Mouse (Mus musculus) lung, embryonic 14.5 days (tissue): Measurements from ENCODE around the gene Tmem50b. TPM values are rescaled to one million over a fixed set of nuclear protein-coding genes. Genes with fewer than 3 reads are reported as not detected.

ENCODE experiments used
- ATAC-seq: fragments of 200-750 bp; cut with Nextera tagmentation; 2 replicates; pipeline ENCODE4 v1.8.0; 2017; ENCODE audit warnings: mild to moderate bottlenecking, moderate TSS enrichment, moderate library complexity; ENCODE audit not compliant: insufficient read depth
- DNase-seq: peaks from one replicate; pipeline ENCODE4 v3.0.0-alpha.2; 2015
- H3K27ac ChIP-seq: fragments of 300-500 bp; sonication (generic); 2 replicates; pipeline ENCODE4 v1.5.1; 2014; ENCODE audit warnings: low read depth, mild to moderate bottlenecking, moderate library complexity
- H3K27me3 ChIP-seq: fragments of 300-500 bp; sonication (generic); 2 replicates; pipeline ENCODE4 v1.6.1; 2014; ENCODE audit warnings: low read length, control low read depth; ENCODE audit not compliant: insufficient read depth
- H3K36me3 ChIP-seq: fragments of 300-500 bp; sonication (generic); 2 replicates; pipeline ENCODE4 v1.6.1; 2014; ENCODE audit warnings: control low read depth; ENCODE audit not compliant: insufficient read depth
- H3K4me1 ChIP-seq: fragments of 300-500 bp; sonication (generic); 2 replicates; pipeline ENCODE4 v1.6.1; 2014; ENCODE audit warnings: antibody characterized with exemption, control low read depth; ENCODE audit not compliant: insufficient read depth
- H3K4me2 ChIP-seq: fragments of 300-500 bp; sonication (generic); 2 replicates; pipeline ENCODE4 v1.6.1; 2014; ENCODE audit warnings: mild to moderate bottlenecking
- H3K4me3 ChIP-seq: fragments of 300-500 bp; sonication (generic); 2 replicates; pipeline ENCODE4 v1.5.1; 2014; ENCODE audit warnings: low read depth, low read length
- H3K9ac ChIP-seq: fragments of 300-500 bp; sonication (generic); 2 replicates; pipeline ENCODE4 v1.6.1; 2014
- H3K9me3 ChIP-seq: fragments of 300-500 bp; sonication (generic); 2 replicates; pipeline ENCODE4 v1.6.1; 2016; ENCODE audit warnings: low read depth, low read length, control low read depth
- CTCF ChIP-seq: IDR thresholded peaks from 2 replicates; pipeline ENCODE4 v1.5.1; 2016; ENCODE audit warnings: antibody characterized with exemption, low read depth
- WGBS: fragments of 180-500 bp; shearing (Covaris S2); extraction: QIAGEN DNeasy Blood & Tissue Kit; methylation state at CpG from one replicate; pipeline ENCODE4 v1.1.7; 2014; 5-methylcytosine and 5-hydroxymethylcytosine counted together
- polyA plus RNA-seq: library from polyadenylated mRNA; unstranded; fragments of >200 nt; fragmentation: Nextera tagmentation; extraction: Ambion mirVana; gene quantifications from 2 replicates; pipeline ENCODE4 v1.2.1, GENCODE M21; 2014

Gene Tmem50b
- polyA plus RNA-seq, 1 experiment from 2014 or later = 33.1 TPM

GRCm38 (mm10) chr16:91609501-91610245 is 12.1 kb upstream of the Tmem50b start:
- no peaks in the 10 kb centered on the region for H3K36me3 ChIP-seq
- no peaks in the 10 kb centered on the region for H3K9me3 ChIP-seq
- H3K4me3 ChIP-seq = no peak overlapping the region
- H3K9ac ChIP-seq = no peak overlapping the region
- 62% methylated on average over 9 of the region's 9 CpGs for WGBS
- no peak for TF ChIP-seq CTCF
- H3K4me2 ChIP-seq = no peak overlapping the region
- H3K27me3 ChIP-seq = no peaks in the 10 kb centered on the region
- ATAC-seq (no peak), DNase-seq (peak; percentile 13)
- H3K4me1 ChIP-seq = no peaks in the 10 kb centered on the region
- no peak overlapping the region for H3K27ac ChIP-seq

DNA sequence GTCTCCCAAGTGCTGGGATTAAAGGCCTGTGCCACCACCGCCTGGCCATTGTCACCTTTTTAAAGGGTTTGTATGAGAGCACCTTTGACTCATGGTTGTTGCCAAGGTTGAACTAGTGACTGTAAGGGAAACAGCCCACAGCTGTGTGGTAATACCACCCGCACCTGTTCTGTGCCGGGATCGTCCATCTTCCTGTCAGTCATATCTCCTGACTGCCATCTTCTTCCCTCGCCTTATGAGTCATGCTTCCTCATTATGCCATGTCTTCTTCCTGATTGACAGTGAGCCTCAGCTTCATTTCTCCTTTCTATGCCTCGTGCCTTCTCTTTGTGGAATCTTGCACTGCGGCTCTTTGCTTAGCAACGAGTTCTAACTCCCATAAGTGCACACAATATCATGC is 9.4 kb upstream of the Tmem50b start:
- no peak overlapping the region for H3K9ac ChIP-seq
- no peak for ATAC-seq
- DNase-seq = no peak
- no peak overlapping the region for H3K4me3 ChIP-seq
- H3K36me3 ChIP-seq = no peaks in the 10 kb centered on the region
- no peak overlapping the region for H3K27ac ChIP-seq
- H3K27me3 ChIP-seq = no peaks in the 10 kb centered on the region
- no peak overlapping the region for H3K4me2 ChIP-seq
- 88% methylated on average over 8 of the region's 8 CpGs for WGBS
- no peaks in the 10 kb centered on the region for H3K4me1 ChIP-seq
- TF ChIP-seq CTCF = no peak
- no peaks in the 10 kb centered on the region for H3K9me3 ChIP-seq

GRCm38 (mm10) chr16:91605156-91605555 is 7.6 kb upstream of the Tmem50b start:
- no peaks in the 10 kb centered on the region for H3K4me1 ChIP-seq
- no peak overlapping the region for H3K4me2 ChIP-seq
- no peak overlapping the region for H3K9ac ChIP-seq
- no peak for TF ChIP-seq CTCF
- no peaks in the 10 kb centered on the region for H3K36me3 ChIP-seq
- WGBS = 79% methylated on average over 6 of the region's 6 CpGs
- no peaks in the 10 kb centered on the region for H3K27me3 ChIP-seq
- ATAC-seq = no peak
- H3K27ac ChIP-seq = no peak overlapping the region
- DNase-seq = no peak
- H3K9me3 ChIP-seq = no peaks in the 10 kb centered on the region
- no peak overlapping the region for H3K4me3 ChIP-seq

DNA sequence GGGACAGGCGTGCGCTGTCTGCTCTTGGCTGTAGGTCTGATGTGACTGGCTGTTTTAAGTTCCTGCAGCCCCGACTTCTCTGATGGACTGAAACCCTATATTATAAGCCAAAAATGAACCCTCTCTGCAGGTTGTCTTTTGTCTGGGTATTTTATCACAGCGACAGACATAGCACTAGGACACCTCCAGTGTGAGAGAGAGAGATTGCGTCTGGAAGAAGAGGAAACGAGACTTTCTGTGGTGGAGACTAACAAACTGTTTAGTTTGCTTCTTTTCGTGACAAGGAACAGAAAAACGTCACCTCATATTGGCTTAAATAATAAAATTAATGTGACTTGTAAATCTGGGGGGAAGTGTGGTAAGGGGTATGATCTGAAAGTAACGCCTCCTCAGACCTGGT is 4.1 kb upstream of the Tmem50b start:
- H3K27ac ChIP-seq = no peak overlapping the region
- no peak for ATAC-seq
- H3K4me3 ChIP-seq = no peak overlapping the region
- peaks cover 2% of the 10 kb centered on the region; the same call in 1 of the 2 replicates for H3K4me1 ChIP-seq
- H3K36me3 ChIP-seq = no peaks in the 10 kb centered on the region
- H3K27me3 ChIP-seq = no peaks in the 10 kb centered on the region
- H3K9ac ChIP-seq = no peak overlapping the region
- 48% methylated on average over 9 of the region's 9 CpGs for WGBS
- DNase-seq = no peak
- TF ChIP-seq CTCF = no peak
- H3K9me3 ChIP-seq = no peaks in the 10 kb centered on the region
- no peak overlapping the region for H3K4me2 ChIP-seq

- Histone ChIP-seq H3K4me3 (no peak overlapping the region), H3K9ac (no peak overlapping the region), H3K9me3 (no peaks in the 10 kb centered on the region), H3K27me3 (no peaks in the 10 kb centered on the region), H3K4me2 (no peak overlapping the region), H3K36me3 (no peaks in the 10 kb centered on the region), H3K4me1 (peaks cover 7% of the 10 kb centered on the region), H3K27ac (no peak overlapping the region)
- ATAC-seq (no peak), DNase-seq (no peak)
- no peak for TF ChIP-seq CTCF
- 42% methylated on average over 4 of the region's 4 CpGs for WGBS
Observed at GRCm38 (mm10) chr16:91601081-91601480, 3.5 kb upstream of the Tmem50b start.

GRCm38 (mm10) chr16:91599242-91599641 is 1.6 kb upstream of the Tmem50b start:
- Histone ChIP-seq H3K27ac (no peak overlapping the region), H3K9ac (no peak overlapping the region), H3K4me3 (no peak overlapping the region), H3K27me3 (no peaks in the 10 kb centered on the region), H3K4me1 (peaks cover 7% of the 10 kb centered on the region), H3K4me2 (no peak overlapping the region), H3K36me3 (no peaks in the 10 kb centered on the region), H3K9me3 (no peaks in the 10 kb centered on the region)
- peak; percentile 38 for TF ChIP-seq CTCF
- no peak for DNase-seq
- no peak for ATAC-seq

DNA sequence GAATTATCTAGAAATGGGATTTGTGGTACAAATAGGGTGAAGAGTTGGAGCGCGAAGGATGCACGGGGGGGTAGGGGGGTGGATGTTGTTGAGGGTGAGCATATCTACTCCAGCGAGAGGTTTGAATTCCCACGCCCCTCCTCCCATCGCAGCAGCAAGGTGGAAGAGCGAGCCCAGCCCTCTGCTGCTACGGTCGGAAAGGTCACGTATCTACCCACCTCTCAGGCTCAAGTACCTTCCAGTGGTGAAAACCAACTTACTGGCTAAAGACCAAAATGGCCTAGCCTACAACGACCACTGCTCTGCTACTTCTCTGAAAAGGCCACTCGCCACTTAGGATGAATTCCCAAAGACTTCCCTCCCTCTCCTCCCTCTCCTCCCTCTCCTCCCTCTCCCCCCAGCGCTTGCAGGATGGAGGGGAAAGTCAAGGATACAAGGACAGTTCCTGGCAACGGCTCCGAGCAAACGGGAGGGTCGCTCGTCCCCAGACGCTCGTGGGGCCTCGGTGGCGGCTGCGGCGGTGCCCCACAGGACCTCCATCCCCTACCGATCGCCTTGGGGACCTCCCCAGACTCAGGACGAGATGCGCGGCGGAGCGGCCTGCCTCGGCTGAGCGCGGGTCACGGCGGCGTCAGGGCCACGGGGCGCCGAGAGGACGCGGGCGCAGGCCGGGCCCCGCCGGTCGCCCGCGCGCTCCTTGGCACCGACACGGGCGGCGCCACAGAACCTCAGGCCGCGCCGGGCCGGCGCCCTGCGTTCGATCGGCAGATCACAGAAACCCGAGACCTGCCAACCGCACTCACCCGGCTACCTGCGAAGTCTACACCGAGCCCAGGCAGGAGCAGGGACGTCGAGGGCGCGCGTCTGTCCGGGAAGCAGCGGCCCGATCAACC is 575 bp downstream of the Tmem50b start:
- H3K4me3 ChIP-seq = peak overlapping the region; percentile 81
- DNase-seq (peak; percentile 54), ATAC-seq (no peak; the same call in none of the 2 replicates)
- no peaks in the 10 kb centered on the region for H3K27me3 ChIP-seq
- peak overlapping the region; percentile 87 for H3K4me2 ChIP-seq
- H3K9me3 ChIP-seq = no peaks in the 10 kb centered on the region
- H3K4me1 ChIP-seq = peaks cover 7% of the 10 kb centered on the region
- no peaks in the 10 kb centered on the region for H3K36me3 ChIP-seq
- peak overlapping the region; percentile 74 for H3K9ac ChIP-seq
- H3K27ac ChIP-seq = no peak overlapping the region
- WGBS = under 1% methylated on average over 75 of the region's 75 CpGs
- TF ChIP-seq CTCF = no peak
